Mouse (Mus musculus) midbrain, embryonic 12.5 days (tissue): ENCODE data around the gene Erich6. TPM values are rescaled to one million over a fixed set of nuclear protein-coding genes. Genes with fewer than 3 reads are reported as not detected.
"Not testable (repeated sequence)": the region's sequence is repeated elsewhere in the genome, so short reads cannot be mapped to it uniquely, and the experiment has no call there.

Experiments
- ATAC-seq: fragments of 200-750 bp; cut with Nextera tagmentation; 2 replicates; pipeline ENCODE4 v1.8.0; 2017; ENCODE audit warnings: low read depth, moderate TSS enrichment, moderate library complexity; ENCODE audit not compliant: low FRiP score
- H3K27ac ChIP-seq: fragments of 300-500 bp; sonication (generic); replicated peaks from 2 replicates; pipeline ENCODE4 v1.5.1; 2016; ENCODE audit warnings: mild to moderate bottlenecking
- H3K27me3 ChIP-seq: fragments of 300-500 bp; sonication (generic); 2 replicates; pipeline ENCODE4 v1.6.1; 2016; ENCODE audit warnings: mild to moderate bottlenecking
- H3K36me3 ChIP-seq: fragments of 300-500 bp; sonication (generic); 2 replicates; pipeline ENCODE4 v1.6.1; 2016
- H3K4me1 ChIP-seq: fragments of 300-500 bp; sonication (generic); 2 replicates; pipeline ENCODE4 v1.6.1; 2016
- H3K4me2 ChIP-seq: fragments of 300-500 bp; sonication (generic); replicated peaks from 2 replicates; pipeline ENCODE4 v1.6.1; 2016; ENCODE audit warnings: mild to moderate bottlenecking, moderate library complexity
- H3K4me3 ChIP-seq: fragments of 300-500 bp; sonication (generic); 2 replicates; pipeline ENCODE4 v1.5.1; 2016; ENCODE audit warnings: mild to moderate bottlenecking
- H3K9ac ChIP-seq: fragments of 300-500 bp; sonication (generic); replicated peaks from 2 replicates; pipeline ENCODE4 v1.6.1; 2016; ENCODE audit warnings: mild to moderate bottlenecking, moderate library complexity
- H3K9me3 ChIP-seq: fragments of 300-500 bp; sonication (generic); 2 replicates; pipeline ENCODE4 v1.6.1; 2016; ENCODE audit warnings: mild to moderate bottlenecking
- WGBS: fragments of 180-500 bp; shearing (Covaris S2); methylation state at CpG from one replicate; pipeline ENCODE4 v1.1.7; 2016; 5-methylcytosine and 5-hydroxymethylcytosine counted together
- polyA plus RNA-seq: library from polyadenylated mRNA; unstranded; fragments of >200 nt; fragmentation: Nextera tagmentation; extraction: Ambion mirVana; gene quantifications from 2 replicates; pipeline ENCODE4 v1.2.1, GENCODE M21; 2016

Gene Erich6
- polyA plus RNA-seq, 1 experiment from 2014 or later = 0.08 TPM

DNA sequence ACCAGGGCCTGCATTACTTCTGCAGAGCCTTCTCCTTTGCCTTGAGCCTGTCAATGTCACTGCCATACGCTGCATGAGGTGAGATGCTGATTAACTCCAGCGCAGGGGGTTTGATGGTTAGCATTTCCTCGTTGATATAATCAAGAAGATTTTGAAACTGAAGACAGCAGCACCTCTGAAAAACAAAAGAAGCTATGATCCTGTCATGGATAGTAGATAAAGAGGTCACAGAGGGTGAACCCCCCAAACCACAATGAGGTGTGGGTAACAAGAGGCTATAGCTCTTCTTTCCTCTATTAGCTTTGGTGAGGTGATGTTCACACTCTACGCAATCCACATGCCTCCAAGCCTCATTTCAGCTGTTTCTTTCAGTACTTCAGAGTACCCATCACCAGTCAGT is 12.0 kb downstream of the Erich6 start:
- WGBS = 92% methylated on average over 4 of the region's 4 CpGs
- ATAC-seq = no peak
- Histone ChIP-seq H3K4me1 (no peaks in the 10 kb centered on the region), H3K36me3 (no peaks in the 10 kb centered on the region), H3K27ac (no peak overlapping the region), H3K4me2 (no peak overlapping the region), H3K27me3 (no peaks in the 10 kb centered on the region), H3K4me3 (no peak overlapping the region), H3K9me3 (no peaks in the 10 kb centered on the region), H3K9ac (no peak overlapping the region)

DNA sequence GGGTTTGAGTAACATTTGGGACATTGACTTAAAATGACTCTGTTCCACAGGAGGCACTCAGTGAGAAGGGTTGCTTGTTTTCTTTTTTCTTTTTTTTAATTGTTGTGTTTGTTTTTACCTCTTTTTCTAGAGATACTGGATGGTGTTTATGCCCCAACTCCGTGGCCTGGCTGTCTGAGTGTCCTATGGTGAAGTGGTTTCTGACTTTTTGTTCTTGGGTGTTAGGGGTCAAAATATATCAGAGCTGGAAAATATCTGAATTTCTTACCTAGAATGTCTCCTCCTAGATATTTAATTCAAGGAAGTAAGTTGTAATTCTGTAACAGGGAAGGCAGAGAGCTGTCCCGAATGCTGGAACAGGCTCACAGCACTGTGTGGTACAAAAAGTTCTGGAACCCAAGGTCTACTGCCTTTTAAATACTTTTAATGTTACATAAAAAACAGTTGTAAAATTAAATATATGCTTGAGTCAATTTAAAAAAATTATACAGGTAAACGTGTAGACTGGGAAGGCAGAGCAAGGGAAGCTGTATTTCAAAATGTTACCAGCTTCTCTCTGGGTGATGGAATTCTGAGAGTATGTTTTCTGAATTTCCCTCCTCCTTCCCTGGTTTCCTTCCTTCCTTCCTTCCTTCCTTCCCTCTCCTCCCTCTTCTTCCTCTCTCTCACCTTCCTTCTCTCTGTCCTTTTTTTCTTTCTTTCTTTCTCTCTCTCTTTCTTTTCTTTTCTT is 14.2 kb downstream of the Erich6 start:
- no peaks in the 10 kb centered on the region for H3K9me3 ChIP-seq
- H3K27ac ChIP-seq = no peak overlapping the region
- ATAC-seq = no peak
- no peak overlapping the region for H3K9ac ChIP-seq
- no peak overlapping the region for H3K4me2 ChIP-seq
- H3K27me3 ChIP-seq = no peaks in the 10 kb centered on the region
- H3K4me3 ChIP-seq = no peak overlapping the region
- no peaks in the 10 kb centered on the region for H3K36me3 ChIP-seq
- 72% methylated on average over 3 of the region's 3 CpGs for WGBS
- no peaks in the 10 kb centered on the region for H3K4me1 ChIP-seq

DNA sequence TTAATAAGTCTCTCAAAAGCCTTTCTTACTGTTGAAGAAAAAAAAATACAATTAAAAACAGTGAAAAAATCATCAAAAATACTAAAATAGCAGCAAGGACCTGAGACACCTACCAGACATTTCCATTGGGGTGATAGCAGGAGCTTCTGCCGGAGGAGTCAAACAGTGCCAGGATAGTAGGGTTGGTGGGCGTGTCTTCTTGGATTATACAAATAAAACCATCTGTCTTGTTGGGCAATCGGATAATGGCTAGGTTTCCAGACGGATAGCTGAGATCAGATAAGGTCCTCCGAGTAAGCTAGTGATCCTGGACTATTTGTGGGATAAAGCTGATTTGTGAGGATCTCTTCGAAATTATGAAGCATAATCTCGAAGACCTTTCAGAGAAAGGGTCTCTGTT is 15.9 kb downstream of the Erich6 start:
- H3K9me3 ChIP-seq = no peaks in the 10 kb centered on the region
- no peak overlapping the region for H3K4me2 ChIP-seq
- no peak overlapping the region for H3K9ac ChIP-seq
- no peaks in the 10 kb centered on the region for H3K36me3 ChIP-seq
- no peak overlapping the region for H3K27ac ChIP-seq
- H3K4me1 ChIP-seq = no peaks in the 10 kb centered on the region
- no peak for ATAC-seq
- H3K27me3 ChIP-seq = no peaks in the 10 kb centered on the region
- 72% methylated on average over 7 of the region's 7 CpGs for WGBS
- H3K4me3 ChIP-seq = no peak overlapping the region

DNA sequence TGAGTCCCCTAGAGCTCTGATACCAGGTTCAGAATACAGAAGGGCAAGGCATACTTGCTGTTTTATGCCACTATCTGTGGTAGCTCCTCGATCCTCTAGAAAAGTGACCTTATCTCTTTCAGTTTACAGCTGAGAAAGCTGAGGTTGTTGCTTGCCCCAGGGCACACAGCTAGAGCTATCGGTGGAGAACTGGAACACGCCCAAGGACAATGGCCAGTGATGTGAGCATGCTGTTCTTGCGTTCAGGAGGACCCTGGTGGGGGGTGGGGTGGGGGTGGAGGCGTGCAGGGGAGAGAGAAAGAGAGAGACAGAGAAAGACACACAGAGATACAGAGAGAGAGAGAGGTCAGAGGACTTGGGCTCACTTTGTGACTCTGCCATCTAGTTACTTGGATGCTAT is 27.0 kb downstream of the Erich6 start:
- Histone ChIP-seq H3K4me2 (no peak overlapping the region), H3K36me3 (no peaks in the 10 kb centered on the region), H3K4me1 (no peaks in the 10 kb centered on the region), H3K27me3 (no peaks in the 10 kb centered on the region), H3K9ac (no peak overlapping the region), H3K4me3 (no peak overlapping the region), H3K27ac (no peak overlapping the region), H3K9me3 (no peaks in the 10 kb centered on the region)
- no peak for ATAC-seq
- WGBS = 75% methylated on average over 5 of the region's 5 CpGs

DNA sequence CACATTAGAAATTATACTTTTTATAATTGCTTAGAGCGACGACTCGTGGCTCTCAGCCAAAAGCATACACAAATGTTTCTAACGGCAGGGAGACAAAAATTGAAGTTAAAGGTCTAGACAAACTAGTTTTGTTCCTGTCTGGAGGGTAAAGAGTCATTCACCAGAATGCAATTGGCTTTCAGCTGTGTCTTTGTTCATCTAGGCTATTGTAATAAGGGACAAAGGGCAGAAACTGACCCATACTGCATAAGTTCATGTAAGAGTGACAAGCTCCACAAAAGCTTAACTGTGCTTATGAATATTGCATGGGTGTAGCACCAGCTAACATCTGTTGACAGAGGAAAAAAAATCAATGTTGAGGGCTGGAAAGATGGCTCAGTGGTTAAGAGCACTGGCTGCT is 28.5 kb downstream of the Erich6 start:
- Histone ChIP-seq H3K4me2 (no peak overlapping the region), H3K4me3 (no peak overlapping the region), H3K27me3 (no peaks in the 10 kb centered on the region), H3K4me1 (no peaks in the 10 kb centered on the region), H3K27ac (no peak overlapping the region), H3K9me3 (no peaks in the 10 kb centered on the region), H3K36me3 (no peaks in the 10 kb centered on the region), H3K9ac (no peak overlapping the region)
- ATAC-seq = no peak
- 56% methylated on average over 4 of the region's 4 CpGs for WGBS

DNA sequence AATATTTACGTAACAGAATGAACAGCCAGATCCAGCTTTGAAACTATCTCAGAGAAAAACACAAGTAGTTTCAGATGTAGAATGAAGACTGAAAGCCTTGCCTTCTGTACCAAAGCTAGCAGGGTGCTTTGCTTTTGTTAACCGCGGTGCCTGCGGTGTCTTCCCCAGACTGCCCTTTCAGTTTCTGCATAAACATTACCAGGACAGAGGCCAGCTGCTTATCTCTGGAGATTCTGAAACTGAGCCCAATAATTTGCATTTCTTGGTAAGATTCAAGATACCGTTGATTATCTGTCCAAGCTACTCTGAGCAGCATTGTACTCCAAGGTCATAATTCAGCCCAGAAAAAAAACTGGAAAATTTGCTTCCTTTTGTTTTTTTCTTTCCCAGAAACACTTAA is 43.4 kb downstream of the Erich6 start:
- Histone ChIP-seq H3K4me2 (no peak overlapping the region), H3K4me1 (no peaks in the 10 kb centered on the region), H3K27me3 (no peaks in the 10 kb centered on the region), H3K27ac (0 out of 2 replicates have a peak overlapping the region, but pooled peaks have one; percentile 8), H3K9me3 (no peaks in the 10 kb centered on the region), H3K4me3 (no peak overlapping the region), H3K9ac (no peak overlapping the region), H3K36me3 (peaks cover 32% of the 10 kb centered on the region)
- WGBS = 38% methylated on average over 5 of the region's 5 CpGs
- ATAC-seq = no peak

DNA sequence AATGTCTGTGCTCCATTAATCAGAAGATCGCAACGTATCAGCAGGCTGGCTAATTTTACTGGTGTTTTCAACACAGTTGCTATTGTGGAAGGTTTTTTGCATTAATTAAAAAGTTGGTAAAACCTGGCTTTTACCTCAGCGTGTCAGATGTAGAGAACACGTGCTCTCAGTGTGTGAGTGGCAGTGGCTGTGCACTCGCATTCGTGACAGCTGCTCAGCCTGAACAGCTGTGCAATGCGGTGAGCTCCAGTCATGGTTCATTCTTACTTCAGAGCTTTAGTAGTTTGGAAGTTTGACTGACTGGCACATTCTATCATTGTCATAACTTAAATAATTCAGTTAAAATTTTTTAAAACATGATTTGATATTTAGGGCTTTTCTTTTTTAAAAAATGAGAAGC is 44.3 kb downstream of the Erich6 start:
- H3K36me3 ChIP-seq = peaks cover 35% of the 10 kb centered on the region
- not testable (repeated sequence) for H3K9me3 ChIP-seq, H3K27ac ChIP-seq, H3K4me3 ChIP-seq, H3K27me3 ChIP-seq, H3K9ac ChIP-seq, ATAC-seq, H3K4me2 ChIP-seq, H3K4me1 ChIP-seq
- 85% methylated on average over 7 of the region's 7 CpGs for WGBS

DNA sequence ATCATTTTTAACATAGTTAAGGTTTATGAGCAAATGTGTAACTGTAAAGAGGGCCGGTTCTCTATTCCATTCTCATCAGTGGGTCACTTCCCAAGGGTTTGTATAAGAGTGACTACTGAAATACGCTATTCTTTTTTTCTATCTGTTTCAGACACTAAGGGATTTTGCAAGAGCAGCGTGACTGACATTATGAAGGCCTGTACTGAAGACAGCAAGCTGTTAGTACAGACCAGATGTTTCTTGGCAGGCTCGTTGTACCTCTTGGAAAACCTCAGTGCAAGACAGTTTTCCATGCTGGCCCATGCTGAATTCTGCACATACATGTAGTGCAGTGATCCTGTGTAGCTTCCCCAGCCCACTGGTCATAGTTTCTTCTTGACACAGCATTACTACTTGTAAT is 46.5 kb downstream of the Erich6 start:
- H3K9me3 ChIP-seq, H3K4me2 ChIP-seq, H3K4me3 ChIP-seq, H3K27me3 ChIP-seq, H3K4me1 ChIP-seq, H3K9ac ChIP-seq, ATAC-seq, H3K27ac ChIP-seq: not testable (repeated sequence)
- peaks cover 49% of the 10 kb centered on the region for H3K36me3 ChIP-seq
- 97% methylated on average over 4 of the region's 4 CpGs for WGBS

DNA sequence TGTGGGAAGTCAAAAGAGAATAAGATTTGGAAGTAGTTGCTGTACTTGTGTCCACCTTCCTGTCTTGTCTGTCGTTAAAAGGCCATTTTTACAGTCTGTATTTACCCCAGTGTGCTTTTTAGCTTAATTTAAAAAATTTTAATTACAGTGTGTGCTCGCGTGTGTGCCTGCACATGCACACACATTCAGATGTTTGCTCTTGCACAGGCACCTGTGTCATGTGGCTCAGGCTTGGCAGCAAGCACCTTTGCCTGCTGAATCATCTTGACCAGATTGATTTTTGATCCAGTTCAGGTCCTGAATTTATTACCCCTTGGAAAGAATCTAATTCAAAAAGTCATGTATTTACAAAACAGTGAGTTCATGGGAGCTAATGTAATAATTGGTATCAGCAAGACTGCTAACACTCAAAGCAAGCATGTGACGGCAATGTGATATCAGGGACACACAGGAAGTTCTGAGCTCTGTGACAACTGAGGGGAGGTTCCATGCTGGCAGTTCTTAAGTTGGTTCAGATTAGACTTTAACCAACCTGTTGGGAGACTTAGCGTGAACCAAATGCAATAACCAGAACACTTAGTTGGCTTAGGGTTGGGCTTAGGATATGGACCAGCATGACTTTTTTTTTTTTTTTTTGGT is 54.1 kb downstream of the Erich6 start:
- Histone ChIP-seq H3K27ac (no peak overlapping the region), H3K4me3 (no peak overlapping the region), H3K36me3 (peaks cover 23% of the 10 kb centered on the region), H3K4me1 (peaks cover 1% of the 10 kb centered on the region; the same call in 1 of the 2 replicates), H3K9me3 (no peaks in the 10 kb centered on the region), H3K9ac (no peak overlapping the region), H3K4me2 (no peak overlapping the region), H3K27me3 (no peaks in the 10 kb centered on the region)
- 90% methylated on average over 5 of the region's 5 CpGs for WGBS
- no peak for ATAC-seq

DNA sequence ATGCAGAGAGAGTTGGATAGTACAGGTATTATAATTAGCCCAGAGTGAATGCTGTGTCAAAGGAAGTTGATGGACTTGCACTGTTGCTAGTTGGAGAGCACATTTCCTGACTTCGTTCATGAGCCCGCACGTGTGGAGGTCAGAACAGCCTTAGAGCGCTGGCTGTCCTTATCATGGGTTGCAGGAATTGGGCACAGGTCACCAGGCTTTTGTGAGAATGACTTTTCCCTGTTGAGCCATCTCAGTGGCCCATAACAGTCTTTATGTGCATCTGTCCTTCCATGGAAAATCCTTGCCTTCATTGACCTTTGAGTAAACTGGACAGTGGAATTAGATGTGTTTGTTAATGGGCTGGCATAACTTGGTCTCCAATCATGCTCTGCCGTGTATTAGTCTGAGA is 54.7 kb downstream of the Erich6 start:
- 85% methylated on average over 5 of the region's 5 CpGs for WGBS
- ATAC-seq = no peak
- H3K27me3 ChIP-seq = no peaks in the 10 kb centered on the region
- no peaks in the 10 kb centered on the region for H3K9me3 ChIP-seq
- no peak overlapping the region for H3K9ac ChIP-seq
- no peak overlapping the region for H3K4me3 ChIP-seq
- H3K27ac ChIP-seq = no peak overlapping the region
- no peak overlapping the region for H3K4me2 ChIP-seq
- peaks cover 17% of the 10 kb centered on the region for H3K36me3 ChIP-seq
- peaks cover 3% of the 10 kb centered on the region; the same call in 1 of the 2 replicates for H3K4me1 ChIP-seq

DNA sequence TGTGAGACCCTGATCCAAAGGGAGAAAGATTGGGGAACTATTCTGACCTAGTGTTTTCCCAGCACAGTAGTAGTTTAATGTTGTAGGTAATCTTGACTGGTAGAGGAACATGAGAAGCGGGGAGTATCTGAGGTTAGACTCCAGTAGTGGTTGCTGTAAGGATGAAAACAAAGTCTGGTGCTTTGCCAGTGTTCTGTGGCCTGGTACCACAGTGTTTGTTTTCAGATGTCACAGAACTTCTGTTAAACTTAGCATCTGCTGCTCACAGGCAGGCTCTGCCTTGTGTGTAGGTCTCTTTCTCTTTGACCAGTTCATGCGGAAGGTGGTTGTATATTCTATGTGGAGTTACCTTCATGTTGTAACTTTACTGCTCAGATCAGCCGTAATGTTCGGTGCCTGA is 55.5 kb downstream of the Erich6 start:
- Histone ChIP-seq H3K36me3 (peaks cover 14% of the 10 kb centered on the region), H3K27me3 (no peaks in the 10 kb centered on the region), H3K9ac (no peak overlapping the region), H3K4me3 (no peak overlapping the region), H3K4me2 (no peak overlapping the region), H3K9me3 (no peaks in the 10 kb centered on the region), H3K27ac (no peak overlapping the region), H3K4me1 (peaks cover 3% of the 10 kb centered on the region; the same call in 1 of the 2 replicates)
- ATAC-seq = no peak
- 97% methylated on average over 4 of the region's 4 CpGs for WGBS

DNA sequence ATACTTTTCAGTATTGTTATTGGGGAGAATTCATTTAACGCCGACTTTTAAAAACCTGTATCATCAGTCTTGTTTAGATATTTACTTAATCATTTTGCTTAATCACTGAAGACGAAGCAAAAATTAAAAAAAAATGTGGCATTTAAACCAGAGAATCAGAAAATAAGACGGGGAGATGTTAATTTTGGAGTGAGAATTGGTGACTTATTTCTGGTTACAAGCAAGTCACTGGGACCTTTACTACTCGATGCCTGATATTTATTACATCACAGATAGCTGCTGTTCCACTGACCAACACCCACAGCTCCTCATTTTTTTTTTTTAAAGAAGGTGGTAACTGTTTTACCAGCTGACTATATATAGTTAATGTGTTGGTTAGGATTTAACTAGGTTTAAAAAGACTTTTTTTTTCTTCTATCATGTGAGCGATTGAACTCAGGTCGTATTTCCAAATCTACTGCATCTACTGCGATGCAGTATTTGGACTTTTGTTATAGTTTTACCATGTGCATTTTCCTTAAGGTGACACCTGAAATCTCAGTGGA is 59.4 kb downstream of the Erich6 start:
- 24% methylated on average over 8 of the region's 8 CpGs for WGBS
- Histone ChIP-seq H3K27me3 (no peaks in the 10 kb centered on the region), H3K4me2 (peak overlapping the region; percentile 51), H3K36me3 (peaks cover 6% of the 10 kb centered on the region), H3K9ac (peak overlapping the region; percentile 99), H3K9me3 (no peaks in the 10 kb centered on the region), H3K27ac (peak overlapping the region; percentile 99; the same call in 1 of the 2 replicates), H3K4me1 (peaks cover 8% of the 10 kb centered on the region; the same call in 1 of the 2 replicates), H3K4me3 (peak overlapping the region; percentile 96)
- no peak for ATAC-seq
